Mouse (Mus musculus) heart, postnatal 10 days (tissue): ENCODE measurements around the gene L2hgdh. TPM values are rescaled to one million over a fixed set of nuclear protein-coding genes. Genes with fewer than 3 reads are reported as not detected.
"Not testable (repeated sequence)": the region's sequence is repeated elsewhere in the genome, so short reads cannot be mapped to it uniquely, and the experiment has no call there.

ENCODE experiments used
- DNase-seq, 2 experiments: peaks; one replicate each; pipeline ENCODE4 v3.0.0; 2021
- intact Hi-C: fragments of 180-260 bp; cut with DNase I; formaldehyde crosslinking; loops from one replicate; pipeline ENCODE4 v1.15.1; 2025
- microRNA-seq, 2 experiments: library from miRNA; unstranded; fragments of <30 nt; microRNA quantifications; one replicate each; pipeline ENCODE4 v1.2.0; 2022
- total RNA-seq, 2 experiments: library from RNA; stranded (reverse); gene quantifications; 2 replicates each; pipeline ENCODE4 v1.2.3; 2021

L2hgdh gene
- total RNA-seq, 2 experiments from 2014 or later, result 25.6 to 31.4 TPM

DNA sequence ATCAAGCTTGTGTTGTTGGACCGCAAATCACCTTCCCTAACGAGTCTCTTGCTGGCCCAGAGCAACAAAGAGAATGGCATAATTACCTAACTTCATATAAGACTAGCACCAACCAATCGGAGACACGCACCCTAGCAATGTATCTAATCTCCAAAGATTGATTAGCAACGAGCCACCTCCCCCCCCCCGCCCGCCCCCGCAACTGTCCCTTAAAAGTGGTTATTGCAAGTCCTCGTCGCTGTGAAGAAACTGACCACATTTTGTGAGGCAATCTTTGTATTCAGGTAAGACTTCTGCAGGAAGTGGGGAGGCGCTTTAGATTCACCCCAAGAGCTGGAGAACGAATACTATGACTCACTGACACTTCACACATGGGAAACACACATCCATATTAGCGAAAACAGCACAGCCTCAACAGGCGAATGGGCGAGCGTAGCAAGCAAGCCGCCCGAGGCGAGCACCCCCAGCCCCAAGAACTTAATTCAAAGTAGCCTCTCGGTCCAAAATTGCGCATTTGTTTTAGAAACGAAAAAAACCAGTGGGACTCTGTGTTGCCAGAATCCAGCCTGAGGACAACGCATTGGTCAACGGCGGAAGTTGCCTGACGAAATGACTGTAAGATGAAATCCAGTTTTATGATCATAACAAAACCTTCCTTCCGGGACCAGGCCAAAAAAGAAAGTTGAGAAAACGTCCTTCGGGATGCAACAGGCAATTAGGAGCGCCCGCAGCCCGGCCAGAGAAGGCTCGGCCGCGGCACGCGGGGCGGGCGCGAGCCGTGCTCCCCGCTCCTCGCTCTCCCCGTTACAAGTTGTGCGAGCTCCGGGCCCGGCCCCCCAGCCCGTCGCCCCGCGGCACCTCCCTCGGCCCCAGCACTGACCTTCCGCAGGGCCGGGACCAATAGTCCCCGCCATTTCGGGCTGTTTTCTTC lies 43.8 kb downstream of the L2hgdh start:
- DNase-seq, result peak; percentile 64 to 68
- intact Hi-C loops, result loop anchor here (5.0 kb wide), 2 partner anchors 234 to 319 kb away; no protein-coding TSS in a partner anchor

DNA sequence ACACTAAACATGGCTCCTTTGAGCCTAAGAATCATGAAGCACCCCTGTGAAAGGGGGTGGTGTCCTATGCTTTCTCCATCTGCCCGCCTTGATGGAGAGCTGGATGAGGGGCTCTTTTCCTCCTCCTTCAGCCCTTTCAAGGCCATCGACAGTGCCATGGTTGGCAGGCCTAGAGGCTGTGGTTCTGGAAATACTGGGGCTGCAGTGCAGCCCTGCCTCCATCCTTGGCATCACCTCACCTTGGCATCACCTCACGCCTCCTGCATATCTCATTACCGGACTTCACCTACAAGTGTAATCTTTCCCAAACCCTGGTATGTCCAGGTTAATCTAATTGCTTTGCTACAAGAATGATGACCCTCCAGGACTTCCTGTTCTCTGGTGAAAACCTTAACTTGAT lies 48.5 kb downstream of the L2hgdh start:
- intact Hi-C loops, result no loop called here
- DNase-seq, result no peak

DNA sequence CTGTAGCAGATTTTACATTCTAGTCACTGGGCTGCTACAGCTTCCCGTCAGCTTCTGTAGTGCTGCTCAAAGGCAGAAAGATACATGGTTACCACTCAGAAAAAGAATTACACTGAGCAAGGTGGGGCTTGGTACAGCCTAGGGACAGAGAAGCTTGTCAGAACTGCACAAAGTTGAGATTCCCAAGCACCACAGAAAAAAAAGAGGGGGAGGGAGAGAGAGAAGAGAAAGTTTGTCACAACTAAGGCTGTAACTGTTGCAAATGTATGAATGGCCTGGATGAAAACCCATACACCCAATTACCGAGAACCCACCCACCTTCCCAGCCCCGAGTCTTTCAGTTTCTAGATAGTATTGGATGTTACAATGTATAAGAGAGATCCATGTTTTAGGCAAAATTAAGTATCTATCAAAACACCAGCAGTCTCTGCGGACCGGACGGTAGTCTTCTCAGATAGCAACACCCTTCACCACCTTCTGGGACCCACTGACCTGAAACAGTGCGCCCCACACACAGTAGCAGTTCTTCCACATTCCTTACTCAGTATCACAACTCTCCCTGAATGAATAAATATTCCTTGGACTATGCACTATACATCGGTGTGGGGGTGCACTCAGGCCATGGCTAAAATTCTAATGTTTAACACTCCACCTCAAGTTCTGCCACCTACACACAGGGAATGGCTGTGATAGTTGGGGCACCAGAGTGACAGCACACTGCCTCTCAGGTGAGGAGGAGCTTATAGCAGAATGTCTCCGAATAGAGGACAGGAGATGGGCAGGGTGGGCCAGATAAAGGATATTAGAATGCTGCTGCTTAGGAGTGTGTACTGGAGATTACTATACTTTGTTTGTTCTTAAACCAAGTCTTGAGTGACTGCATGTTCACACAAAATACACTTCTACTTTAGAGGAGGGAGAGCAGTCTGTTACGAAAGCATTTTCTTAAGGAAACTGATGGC lies 49.8 kb downstream of the L2hgdh start:
- no peak for DNase-seq
- intact Hi-C loops, result no loop called here

DNA sequence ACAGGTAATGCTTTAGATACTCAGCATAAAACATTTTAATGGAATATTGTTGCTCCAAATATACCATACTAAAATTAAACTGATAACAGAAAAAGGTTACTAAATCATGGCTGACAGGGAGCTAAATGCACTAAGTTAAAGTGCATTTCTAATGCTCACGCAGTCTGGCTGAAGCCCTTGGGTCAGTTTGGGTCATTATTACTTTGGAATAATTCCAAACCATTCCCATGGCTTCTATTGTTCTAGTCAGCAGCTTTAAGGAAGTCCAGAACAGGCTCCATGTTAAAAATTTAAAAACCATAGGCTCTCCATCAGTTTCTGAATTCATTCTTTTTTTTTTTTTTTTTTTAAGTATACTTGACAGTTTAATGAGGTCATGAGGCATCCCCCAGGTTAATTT lies 50.5 kb downstream of the L2hgdh start:
- no peak for DNase-seq
- intact Hi-C loops, result no loop called here

DNA sequence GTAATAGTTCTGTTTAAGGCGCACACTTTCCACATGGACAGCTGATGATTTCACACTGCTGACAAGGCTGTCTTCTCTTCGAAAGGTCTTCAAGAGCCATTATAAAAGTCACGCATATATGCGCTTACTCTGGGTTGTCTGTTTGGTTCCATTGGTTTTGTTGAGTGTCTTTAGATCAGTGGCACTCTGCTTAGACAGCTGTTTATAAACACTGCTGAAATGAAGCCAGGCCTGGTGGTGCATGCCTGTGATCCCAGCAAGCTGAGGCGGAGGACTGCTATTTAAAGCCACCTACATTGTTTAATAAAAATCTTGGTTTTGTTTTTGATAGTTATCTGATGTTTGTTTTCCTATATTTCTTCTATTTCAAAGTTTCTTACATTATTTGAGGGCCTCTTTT lies 58.0 kb downstream of the L2hgdh start:
- intact Hi-C loops, result no loop called here
- DNase-seq, result no peak

DNA sequence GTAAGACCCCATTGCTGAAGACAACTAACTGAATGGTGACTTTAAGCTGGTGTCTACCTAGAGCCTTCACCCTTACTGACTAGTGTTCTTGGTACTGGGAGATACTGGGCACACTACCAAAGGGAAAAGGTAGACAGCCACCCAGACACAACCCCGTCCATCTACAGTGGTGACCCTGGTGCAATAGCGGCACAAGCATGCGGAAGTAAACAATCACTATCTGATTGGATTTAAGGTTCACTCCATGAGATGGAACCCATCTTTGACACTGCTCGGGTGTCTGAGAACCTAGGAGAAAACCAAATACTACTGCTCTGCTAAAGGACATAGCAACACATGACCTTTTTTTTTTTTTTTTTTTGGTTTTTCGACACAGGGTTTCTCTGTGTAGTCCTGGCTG lies 63.0 kb downstream of the L2hgdh start:
- no peak for DNase-seq
- intact Hi-C loops, result no loop called here

DNA sequence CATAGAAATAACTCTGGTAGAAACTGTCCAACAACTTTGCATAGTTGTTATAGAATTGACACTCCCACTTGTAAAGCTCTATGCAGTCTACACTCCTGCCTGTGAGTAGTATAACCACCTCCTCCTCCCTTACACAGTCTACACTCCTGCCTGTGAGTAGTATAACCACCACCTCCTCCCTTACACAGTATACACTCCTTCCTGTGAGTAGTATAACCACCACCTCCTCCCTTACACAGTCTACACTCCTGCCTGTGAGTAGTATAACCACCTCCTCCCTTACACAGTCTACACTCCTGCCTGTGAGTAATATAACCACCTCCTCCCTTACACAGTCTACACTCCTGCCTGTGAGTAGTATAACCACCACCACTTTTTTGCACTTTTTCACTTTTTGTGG lies 70.7 kb downstream of the L2hgdh start:
- intact Hi-C loops, DNase-seq: not testable (repeated sequence)

DNA sequence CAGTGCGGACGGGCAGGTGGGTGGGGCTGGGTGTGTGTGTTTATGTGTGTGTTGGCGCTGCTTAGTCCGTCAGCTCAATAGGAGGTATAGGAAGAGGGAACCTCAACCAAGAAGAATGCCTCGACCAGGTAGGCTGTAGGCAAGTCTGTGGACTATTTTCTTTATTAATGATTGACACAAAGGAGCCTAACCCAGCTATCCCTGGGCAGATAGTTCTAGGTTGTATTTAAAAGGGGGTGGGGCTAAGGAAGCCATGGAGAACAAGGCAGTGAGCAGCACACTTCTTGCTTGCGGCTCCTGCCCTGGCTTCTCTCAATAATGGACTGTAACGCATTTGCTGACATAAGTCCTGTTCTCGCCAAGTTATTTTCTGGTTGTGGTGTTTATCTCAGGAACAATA lies 75.2 kb downstream of the L2hgdh start:
- DNase-seq, result no peak
- intact Hi-C loops, result no loop called here

DNA sequence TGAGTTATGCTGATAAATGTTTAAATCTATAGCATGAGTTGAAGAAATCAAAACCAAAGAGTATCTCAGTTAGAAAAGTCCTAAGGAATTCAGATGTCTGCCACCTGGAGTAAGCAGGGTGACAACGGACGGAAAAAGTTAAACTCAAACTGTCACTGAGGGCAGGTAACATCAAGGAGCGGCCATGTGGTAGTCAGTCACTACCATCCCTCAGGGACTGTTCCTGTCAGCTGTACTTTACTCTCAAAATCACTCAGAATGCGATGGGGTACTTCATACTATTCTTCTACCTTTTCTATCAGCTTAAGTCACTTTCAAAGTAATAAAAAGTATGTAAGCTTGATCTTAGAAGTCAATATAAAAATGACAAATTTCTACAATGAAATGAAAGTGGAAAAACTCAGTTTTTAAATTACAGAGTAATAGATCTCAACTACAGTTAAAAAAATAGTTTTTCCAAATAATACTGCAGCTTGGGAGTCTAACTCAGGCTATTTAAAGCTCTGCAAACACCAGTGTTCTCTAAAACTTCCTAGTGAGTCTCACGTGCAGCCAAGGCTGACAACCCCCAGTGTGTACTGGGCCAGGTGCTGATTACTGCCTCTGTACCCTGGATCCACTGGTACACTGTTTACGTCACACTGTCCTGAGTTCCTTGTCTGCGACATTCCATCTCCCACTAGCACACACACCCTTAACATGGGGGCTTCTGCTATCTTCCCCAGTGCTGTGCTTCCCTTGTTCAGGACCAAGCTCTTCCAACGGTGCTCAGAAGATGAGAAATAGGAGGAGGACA lies 78.7 kb downstream of the L2hgdh start:
- intact Hi-C loops, result loop anchor here (2.0 kb wide), 1 partner anchor 37 kb away; no protein-coding TSS in a partner anchor

DNA sequence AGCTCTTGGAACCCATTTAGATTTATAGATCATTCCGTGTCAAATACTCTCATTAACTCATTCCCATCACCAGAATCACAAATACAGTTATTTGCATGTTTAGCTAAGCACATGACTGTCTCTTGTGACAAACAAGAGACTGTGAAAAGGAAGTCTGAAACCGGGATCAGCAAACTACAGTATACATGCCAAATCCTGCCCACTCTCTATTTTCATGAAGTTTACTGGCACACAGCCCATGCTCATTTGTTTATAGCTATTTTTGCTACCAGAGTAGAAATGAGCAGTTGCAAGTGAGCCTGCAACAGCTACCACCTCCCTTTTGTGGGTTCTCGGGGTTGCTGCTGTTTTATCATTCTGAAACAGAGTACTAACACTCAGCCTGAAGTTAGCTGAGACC lies 79.8 kb downstream of the L2hgdh start:
- intact Hi-C loops, result loop anchor here (2.0 to 5.0 kb wide), 2 partner anchors 38 to 53 kb away; no protein-coding TSS in a partner anchor
- peak; percentile 64 to 66 for DNase-seq

More for the DNA sequence above, 78.7 kb downstream of the L2hgdh start:
- DNase-seq, result peak in 1 of 2 experiments; percentile 31

DNA sequence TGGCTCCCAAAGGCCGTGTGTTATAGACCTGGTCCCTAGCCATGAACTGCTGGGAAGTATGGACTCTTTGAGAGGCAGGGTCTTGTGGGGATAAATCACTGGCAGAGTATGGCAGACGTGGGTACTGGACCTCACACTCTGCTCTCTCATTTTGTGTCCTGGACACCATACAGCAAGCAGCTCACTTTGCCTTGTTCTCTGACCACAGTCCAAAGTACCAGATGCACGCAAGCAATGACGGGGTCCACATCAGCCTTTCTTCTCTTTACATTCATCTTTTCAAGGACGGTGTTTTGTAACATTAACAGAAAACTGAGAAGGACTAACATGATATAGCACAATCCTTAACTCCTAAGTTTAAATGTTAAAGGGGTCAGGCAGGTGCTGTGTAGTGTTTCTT lies 81.8 kb downstream of the L2hgdh start:
- intact Hi-C loops, result loop anchor here (5.0 kb wide), 1 partner anchor 51 kb away; no protein-coding TSS in a partner anchor
- DNase-seq, result no peak

Small RNAs within 50 kb of the gene (microRNA-seq; reads per million reads assigned to microRNA genes)
- 0 reads per million in 2 experiments for gene Mir681

Other genes with a start within 250 kb of the L2hgdh start
- gene Vcpkmt, start 141.8 kb downstream of the L2hgdh start, total RNA-seq, result 1 to 10 TPM; 4.8 to 5.6 TPM
- gene Sos2, start 43.0 kb downstream of the L2hgdh start, total RNA-seq, result 10 to 100 TPM; 33.9 to 34.7 TPM
- gene Atp5s, start 77 bp upstream of the L2hgdh start, total RNA-seq, result 10 to 100 TPM; 18.7 to 21.3 TPM
- gene Cdkl1, start 66.4 kb upstream of the L2hgdh start, total RNA-seq, result 1 to 10 TPM; 7.0 to 9.2 TPM
- 1 to 10 TPM; 5.7 to 7.8 TPM for gene Atl1, start 167.7 kb upstream of the L2hgdh start, total RNA-seq
- gene Map4k5, start 168.3 kb upstream of the L2hgdh start, total RNA-seq, result 10 to 100 TPM; 38.7 to 40.7 TPM